Mouse (Mus musculus) naive thymus-derived CD4-positive, alpha-beta T cell, adult 2 months (primary cell): ENCODE measurements around the gene Xaf1.

Experiments
- DNase-seq: peaks from one replicate; pipeline ENCODE4 v3.0.0-alpha.2; 2011; ENCODE audit warnings: low read depth

Gene Xaf1

DNA sequence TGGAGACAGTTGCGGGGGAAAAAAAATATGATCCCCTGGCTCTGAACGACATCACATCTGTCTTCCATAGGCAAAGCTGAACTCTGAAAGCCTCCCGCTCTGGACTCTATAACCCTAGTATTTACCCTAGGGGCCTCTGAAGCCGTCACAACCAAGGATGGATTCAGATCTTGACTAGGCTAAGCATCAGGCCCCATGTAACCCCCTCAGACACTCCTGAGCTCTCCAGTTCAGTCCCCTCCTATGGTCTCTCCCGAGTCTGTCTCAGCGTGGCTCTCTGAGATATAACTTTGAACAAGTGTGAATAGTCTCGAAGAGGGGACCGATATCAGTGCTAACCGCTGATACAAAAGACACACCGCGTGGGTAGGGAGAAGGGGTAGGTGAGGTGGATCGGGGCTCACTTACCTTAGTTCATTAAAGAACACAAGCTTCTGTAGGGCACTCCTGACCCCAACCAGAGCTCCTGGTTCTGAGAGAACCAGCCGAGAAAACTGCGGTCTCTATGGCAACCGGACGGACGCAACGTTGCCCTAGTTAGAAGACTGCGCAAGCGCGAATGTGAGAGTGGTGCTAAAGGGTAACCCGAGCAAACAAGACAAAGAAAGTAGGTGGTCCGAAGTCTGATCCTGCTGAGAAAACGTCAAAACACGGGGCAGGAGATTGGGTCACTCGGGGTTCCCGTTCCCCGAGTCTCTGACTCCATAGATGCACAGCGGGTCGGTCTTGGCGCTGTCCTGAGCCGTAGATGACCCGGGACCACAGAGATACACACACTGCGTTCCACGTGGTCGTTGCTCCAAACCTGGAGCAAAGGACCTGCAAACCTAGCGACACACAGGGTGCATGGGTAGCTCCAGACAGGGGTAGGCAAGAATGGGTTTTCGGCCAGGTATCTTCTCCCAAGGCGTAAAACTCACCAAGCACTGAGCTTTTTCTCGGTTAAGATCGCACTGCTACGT, 60.2 kb downstream of the Xaf1 start:
- no peak for DNase-seq

GRCm38 (mm10) chr11:72362347-72362741, 60.9 kb downstream of the Xaf1 start, which contains the start of gene Tekt1:
TSS of gene Tekt1 (minus strand) at chr11:72362442.
- no peak for DNase-seq
